In the genomic region with DNA sequence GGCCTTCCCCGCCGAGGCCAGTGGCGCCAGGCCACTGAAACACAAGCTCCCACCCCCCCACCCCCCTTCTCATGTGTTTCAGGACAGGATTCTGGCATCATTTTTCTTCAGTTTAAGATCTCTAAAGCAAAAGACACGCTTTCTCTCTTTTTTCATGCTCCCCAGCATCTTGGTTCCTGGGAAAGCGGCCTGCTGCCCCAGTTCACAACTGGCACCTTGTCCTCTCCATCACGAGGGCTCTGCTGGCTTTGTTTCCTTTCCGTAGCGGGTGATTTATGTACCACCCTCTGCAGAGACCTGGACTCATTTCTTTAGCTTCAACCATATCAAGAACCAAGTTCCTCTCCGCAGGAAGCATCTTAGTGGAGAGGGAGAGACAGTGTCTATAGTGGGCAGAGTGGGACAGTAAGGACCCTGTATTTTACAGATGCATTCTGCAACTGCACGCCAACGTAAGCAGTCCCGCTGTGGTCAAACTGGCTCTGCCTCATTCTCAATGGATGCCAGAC, we compare ENCODE assay signal across 7 mouse cellular contexts. TPM values are rescaled to one million over a fixed set of nuclear protein-coding genes. Genes with fewer than 3 reads are reported as not detected.
A peak's percentile ranks its signal among the peaks of the same experiment; 100 is the strongest.
DNase-seq lines count a peak whose midpoint lies in the region; ATAC-seq and TF ChIP-seq lines count a peak whose summit lies in the region.

No protein-coding gene starts in this region.

- no peaks in the 10 kb centered on the region for H3K36me3 ChIP-seq in forebrain, embryonic 11.5 days (ENCODE audit: control insufficient read depth, insufficient read depth, low read length)
- no peaks in the 10 kb centered on the region for H3K36me3 ChIP-seq in kidney, postnatal 0 days (ENCODE audit: insufficient read depth, low read length)

- peaks cover 10% of the 10 kb centered on the region; the same call in 1 of the 2 replicates for H3K4me1 ChIP-seq in lung, adult 2 months (ENCODE audit: control insufficient read depth, insufficient read depth, low read length)
- peaks cover 8% of the 10 kb centered on the region; the same call in 1 of the 2 replicates for H3K4me1 ChIP-seq in forebrain, embryonic 11.5 days (replicated peaks; ENCODE audit: control insufficient read depth, insufficient read depth, low read length)
- peaks cover 12% of the 10 kb centered on the region for H3K4me1 ChIP-seq in kidney, postnatal 0 days (replicated peaks; ENCODE audit: insufficient read depth, low read length)

- TF ChIP-seq POLR2A in lung, adult 2 months (IDR thresholded peaks at IDR 0.05; ENCODE audit: borderline replicate concordance, extremely low read depth, low read depth, low read length) = no peak

- H3K4me2 ChIP-seq in forebrain, embryonic 11.5 days (ENCODE audit: low read depth, low read length, severe bottlenecking) = peak overlapping the region; percentile 79
- H3K4me2 ChIP-seq in kidney, postnatal 0 days (ENCODE audit: low read length) = peak overlapping the region; percentile 85

- no peaks in the 10 kb centered on the region for H3K27me3 ChIP-seq in forebrain, embryonic 11.5 days (ENCODE audit: control insufficient read depth, insufficient read depth, low read length)
- H3K27me3 ChIP-seq in kidney, postnatal 0 days (ENCODE audit: insufficient read depth, low read length) = no peaks in the 10 kb centered on the region

- peak overlapping the region; percentile 96 for H3K4me3 ChIP-seq in lung, adult 2 months (replicated peaks; ENCODE audit: extremely low read depth, low read depth, low read length)
- H3K4me3 ChIP-seq in forebrain, embryonic 11.5 days (ENCODE audit: low read depth, low read length) = peak overlapping the region; percentile 98
- peak overlapping the region; percentile 98 for H3K4me3 ChIP-seq in kidney, postnatal 0 days (replicated peaks; ENCODE audit: low read depth, low read length)

- no peak for ATAC-seq in forebrain, embryonic 11.5 days (replicated peaks; ENCODE audit: low FRiP score)
- no peak for ATAC-seq in kidney, postnatal 0 days (replicated peaks; ENCODE audit: low FRiP score, low read depth)

- no peaks in the 10 kb centered on the region for H3K9me3 ChIP-seq in forebrain, embryonic 11.5 days (ENCODE audit: control insufficient read depth, low read length)
- no peaks in the 10 kb centered on the region for H3K9me3 ChIP-seq in kidney, postnatal 0 days (replicated peaks; ENCODE audit: low read length)

- no peak for DNase-seq in lung, adult 2 months
- no peak for DNase-seq in lung, postnatal 4 days
- peak; percentile 35 for DNase-seq in cerebellum, adult 8-10 months
- DNase-seq in forebrain, embryonic 11.5 days (ENCODE audit: low spot score) = no peak
- peak; percentile 51 for DNase-seq in kidney, postnatal 0 days (ENCODE audit: low spot score)
- peak; percentile 61 for DNase-seq in neural tube, embryonic 10.5 days (ENCODE audit: extremely low spot score, low spot score)
- no peak for DNase-seq in thymus, adult 18-20 months

- WGBS in lung, adult 2 months = 44% methylated on average over 12 of the region's 12 CpGs
- WGBS in forebrain, embryonic 11.5 days = 30% methylated on average over 12 of the region's 12 CpGs
- WGBS in kidney, postnatal 0 days = 20% methylated on average over 12 of the region's 12 CpGs

- TF ChIP-seq CTCF in lung, adult 2 months (IDR thresholded peaks at IDR 0.05; ENCODE audit: insufficient read depth, low read length) = no peak
- no peak for TF ChIP-seq CTCF in kidney, postnatal 0 days (IDR thresholded peaks at IDR 0.05; ENCODE audit: low read depth)

- peak overlapping the region; percentile 74 for H3K27ac ChIP-seq in forebrain, embryonic 11.5 days (ENCODE audit: low read depth, low read length)
- peak overlapping the region; percentile 89 for H3K27ac ChIP-seq in kidney, postnatal 0 days

- H3K9ac ChIP-seq in forebrain, embryonic 11.5 days (ENCODE audit: low read length) = peak overlapping the region; percentile 79
- H3K9ac ChIP-seq in kidney, postnatal 0 days (ENCODE audit: low read depth, low read length) = peak overlapping the region; percentile 73

RNA-seq across cellular contexts. Expression of a gene that starts 0.9 kb away (rescaled TPM):
- 465 and 568 TPM in 2 replicates for polyA plus RNA-seq in lung, adult 2 months (2012; rRNA removed)
- 209 and 217 TPM in 2 replicates for polyA plus RNA-seq in forebrain, embryonic 11.5 days (2014; fragmentation: Nextera tagmentation; extraction: Ambion mirVana)
- 357 and 367 TPM in 2 replicates for polyA plus RNA-seq in kidney, postnatal 0 days (2015; fragmentation: Nextera tagmentation; extraction: Ambion mirVana)

Comparison
In these comparisons a context has a peak if more than half of its experiments do, and no peak if none do; other contexts are left out.
1. DNase-seq: peak in cerebellum, adult 8-10 months (single experiment), kidney, postnatal 0 days (single experiment) and neural tube, embryonic 10.5 days (single experiment); none in lung, adult 2 months (single experiment), lung, postnatal 4 days (0 of 2), forebrain, embryonic 11.5 days (single experiment) and thymus, adult 18-20 months (0 of 2).
2. Peak in every context shown above with its lines, with median percentiles within 50 percentile points of each other: H3K4me3 ChIP-seq.